Mouse (Mus musculus) forebrain, embryonic 15.5 days (tissue): Measurements from ENCODE around the gene Arhgap27. TPM values are rescaled to one million over a fixed set of nuclear protein-coding genes. Genes with fewer than 3 reads are reported as not detected.

Source experiments
- ATAC-seq: fragments of 200-750 bp; cut with Nextera tagmentation; replicated peaks from 2 replicates; pipeline ENCODE4 v1.8.0; 2017; ENCODE audit warnings: mild to moderate bottlenecking, moderate TSS enrichment, moderate library complexity
- H3K27ac ChIP-seq: fragments of 300-500 bp; sonication (generic); replicated peaks from 2 replicates; pipeline ENCODE4 v1.5.1; 2015; ENCODE audit warnings: mild to moderate bottlenecking, inconsistent platforms
- H3K27me3 ChIP-seq: fragments of 300-500 bp; sonication (generic); 2 replicates; pipeline ENCODE4 v1.6.1; 2015; ENCODE audit warnings: inconsistent platforms
- H3K36me3 ChIP-seq: fragments of 300-500 bp; sonication (generic); 2 replicates; pipeline ENCODE4 v1.6.1; 2015; ENCODE audit warnings: mild to moderate bottlenecking, inconsistent platforms
- H3K4me1 ChIP-seq: fragments of 300-500 bp; sonication (generic); 2 replicates; pipeline ENCODE4 v1.6.1; 2015; ENCODE audit warnings: inconsistent platforms
- H3K4me2 ChIP-seq: fragments of 300-500 bp; sonication (generic); replicated peaks from 2 replicates; pipeline ENCODE4 v1.6.1; 2015; ENCODE audit warnings: mild to moderate bottlenecking, inconsistent platforms
- H3K4me3 ChIP-seq: fragments of 300-500 bp; sonication (generic); 2 replicates; pipeline ENCODE4 v1.5.1; 2015; ENCODE audit warnings: mild to moderate bottlenecking, inconsistent platforms
- H3K9ac ChIP-seq: fragments of 300-500 bp; sonication (generic); replicated peaks from 2 replicates; pipeline ENCODE4 v1.6.1; 2015; ENCODE audit warnings: mild to moderate bottlenecking, inconsistent platforms
- H3K9me3 ChIP-seq: fragments of 300-500 bp; sonication (generic); 2 replicates; pipeline ENCODE4 v1.6.1; 2016; ENCODE audit warnings: inconsistent platforms
- WGBS: fragments of 180-500 bp; shearing (Covaris S2); methylation state at CpG from one replicate; pipeline ENCODE4 v1.1.7; 2015; ENCODE audit warnings: mixed read lengths; 5-methylcytosine and 5-hydroxymethylcytosine counted together
- polyA plus RNA-seq: library from polyadenylated mRNA; unstranded; fragments of >200 nt; fragmentation: Nextera tagmentation; extraction: Ambion mirVana; gene quantifications from 2 replicates; pipeline ENCODE4 v1.2.1, GENCODE M21; 2015

Gene Arhgap27
- polyA plus RNA-seq, 1 experiment from 2014 or later = 2.5 TPM

DNA sequence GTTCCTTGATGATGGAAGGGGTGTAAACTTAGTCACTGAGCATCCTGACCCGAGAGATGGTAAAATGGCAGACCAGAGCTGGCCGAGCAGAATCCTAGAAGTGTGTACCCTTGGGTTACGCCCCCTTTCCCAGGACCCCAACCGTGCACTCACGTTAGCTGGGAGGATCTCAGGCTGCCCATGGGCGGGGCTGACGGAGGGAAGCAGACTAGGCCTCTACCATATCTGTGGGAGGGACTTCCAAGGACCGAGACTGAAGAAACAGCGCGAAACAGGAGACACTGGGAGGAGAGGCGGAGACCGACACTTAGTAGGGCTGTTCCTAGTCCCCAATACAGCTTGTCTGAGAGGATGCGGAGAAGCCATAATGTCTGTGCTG is 1.4 kb downstream of the Arhgap27 start:
- ATAC-seq = no peak
- H3K4me3 ChIP-seq = no peak overlapping the region; the same call in 1 of the 2 replicates
- peak overlapping the region; percentile 45 for H3K4me2 ChIP-seq
- WGBS = 4% methylated on average over 13 of the region's 13 CpGs
- no peak overlapping the region for H3K9ac ChIP-seq
- peaks cover 38% of the 10 kb centered on the region for H3K4me1 ChIP-seq
- no peaks in the 10 kb centered on the region for H3K9me3 ChIP-seq
- H3K27me3 ChIP-seq = peaks cover 55% of the 10 kb centered on the region
- H3K36me3 ChIP-seq = peaks cover under 1% of the 10 kb centered on the region; the same call in 1 of the 2 replicates
- H3K27ac ChIP-seq = no peak overlapping the region

DNA sequence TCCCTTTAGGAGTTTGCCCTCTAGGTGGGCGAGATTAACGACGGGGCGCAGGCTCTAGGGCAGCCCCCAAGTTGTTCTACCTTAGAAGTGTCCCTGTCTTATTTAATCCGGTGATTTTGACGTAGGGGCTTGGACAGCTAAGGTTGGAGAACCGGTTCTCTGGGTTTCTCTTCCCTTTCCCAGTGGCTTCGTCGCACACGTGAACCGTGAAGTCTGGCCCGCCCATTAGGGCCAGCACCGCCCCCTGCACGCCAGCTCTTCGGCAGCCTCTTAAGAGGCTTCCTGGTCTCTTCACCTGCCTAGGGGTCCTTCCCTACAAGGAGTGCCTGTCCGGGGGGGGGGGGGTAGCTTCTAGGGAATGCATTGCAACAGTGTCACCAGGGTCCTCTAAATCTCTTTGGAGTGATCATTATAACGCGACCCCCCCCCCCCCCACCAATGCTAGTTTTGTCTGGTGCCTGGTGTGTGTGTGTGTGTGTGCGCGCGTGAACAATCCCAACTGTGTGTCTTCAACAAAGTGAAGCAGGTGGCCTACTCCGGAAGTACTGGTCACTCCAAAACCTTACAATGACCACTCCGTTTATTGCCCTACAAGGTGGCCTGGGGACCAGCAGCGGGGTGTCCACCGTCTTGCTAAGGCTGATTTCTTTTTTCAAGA is 2.0 kb downstream of the Arhgap27 start:
- no peak overlapping the region for H3K4me2 ChIP-seq
- no peak overlapping the region for H3K9ac ChIP-seq
- no peak overlapping the region for H3K27ac ChIP-seq
- H3K4me3 ChIP-seq = no peak overlapping the region
- peaks cover 55% of the 10 kb centered on the region for H3K27me3 ChIP-seq
- peaks cover 38% of the 10 kb centered on the region for H3K4me1 ChIP-seq
- 4% methylated on average over 25 of the region's 25 CpGs for WGBS
- H3K36me3 ChIP-seq = no peaks in the 10 kb centered on the region; the same call in 1 of the 2 replicates
- no peaks in the 10 kb centered on the region for H3K9me3 ChIP-seq
- no peak for ATAC-seq

- peaks cover 42% of the 10 kb centered on the region for H3K4me1 ChIP-seq
- WGBS = 4% methylated on average over 46 of the region's 48 CpGs
- peak overlapping the region; percentile 48 for H3K4me3 ChIP-seq
- ATAC-seq = peak; percentile 10; the same call in 1 of the 2 replicates
- no peaks in the 10 kb centered on the region for H3K36me3 ChIP-seq
- H3K4me2 ChIP-seq = peak overlapping the region; percentile 66
- H3K9ac ChIP-seq = peak overlapping the region; percentile 37; the same call in 1 of the 2 replicates
- no peaks in the 10 kb centered on the region for H3K9me3 ChIP-seq
- peaks cover 55% of the 10 kb centered on the region for H3K27me3 ChIP-seq
- no peak overlapping the region for H3K27ac ChIP-seq
These were observed 2.8 kb downstream of the Arhgap27 start for GRCm38 (mm10) chr11:103360661-103361081.

- 2% methylated on average over 60 of the region's 60 CpGs for WGBS
- H3K4me3 ChIP-seq = peak overlapping the region; percentile 48
- peaks cover 43% of the 10 kb centered on the region for H3K4me1 ChIP-seq
- ATAC-seq = peak; percentile 73
- H3K36me3 ChIP-seq = no peaks in the 10 kb centered on the region
- H3K4me2 ChIP-seq = peak overlapping the region; percentile 66
- no peaks in the 10 kb centered on the region for H3K9me3 ChIP-seq
- peaks cover 52% of the 10 kb centered on the region for H3K27me3 ChIP-seq
- no peak overlapping the region for H3K27ac ChIP-seq
- H3K9ac ChIP-seq = peak overlapping the region; percentile 37
These were observed 3.5 kb downstream of the Arhgap27 start for GRCm38 (mm10) chr11:103359841-103360641.

GRCm38 (mm10) chr11:103359122-103359521 is 4.4 kb downstream of the Arhgap27 start:
- Histone ChIP-seq H3K27me3 (peaks cover 44% of the 10 kb centered on the region), H3K4me1 (peaks cover 43% of the 10 kb centered on the region), H3K4me3 (peak overlapping the region; percentile 3; the same call in 1 of the 2 replicates), H3K27ac (no peak overlapping the region), H3K36me3 (no peaks in the 10 kb centered on the region), H3K4me2 (peak overlapping the region; percentile 12; the same call in 1 of the 2 replicates), H3K9ac (no peak overlapping the region), H3K9me3 (no peaks in the 10 kb centered on the region)
- under 1% methylated on average over 22 of the region's 22 CpGs for WGBS
- peak; percentile 27; the same call in 1 of the 2 replicates for ATAC-seq

GRCm38 (mm10) chr11:103358316-103358715 is 5.2 kb downstream of the Arhgap27 start:
- Histone ChIP-seq H3K27me3 (peaks cover 36% of the 10 kb centered on the region), H3K4me1 (peaks cover 41% of the 10 kb centered on the region), H3K27ac (no peak overlapping the region), H3K4me2 (no peak overlapping the region), H3K36me3 (no peaks in the 10 kb centered on the region), H3K4me3 (no peak overlapping the region), H3K9me3 (no peaks in the 10 kb centered on the region), H3K9ac (no peak overlapping the region)
- 42% methylated on average over 4 of the region's 4 CpGs for WGBS
- ATAC-seq = no peak

- H3K4me3 ChIP-seq = no peak overlapping the region
- peaks cover 30% of the 10 kb centered on the region for H3K27me3 ChIP-seq
- H3K9me3 ChIP-seq = no peaks in the 10 kb centered on the region
- H3K36me3 ChIP-seq = no peaks in the 10 kb centered on the region
- H3K9ac ChIP-seq = no peak overlapping the region
- H3K4me1 ChIP-seq = peaks cover 35% of the 10 kb centered on the region
- 90% methylated on average over 10 of the region's 10 CpGs for WGBS
- H3K27ac ChIP-seq = no peak overlapping the region
- H3K4me2 ChIP-seq = no peak overlapping the region
- ATAC-seq = no peak
These were observed 5.8 kb downstream of the Arhgap27 start for GRCm38 (mm10) chr11:103357710-103358109.

DNA sequence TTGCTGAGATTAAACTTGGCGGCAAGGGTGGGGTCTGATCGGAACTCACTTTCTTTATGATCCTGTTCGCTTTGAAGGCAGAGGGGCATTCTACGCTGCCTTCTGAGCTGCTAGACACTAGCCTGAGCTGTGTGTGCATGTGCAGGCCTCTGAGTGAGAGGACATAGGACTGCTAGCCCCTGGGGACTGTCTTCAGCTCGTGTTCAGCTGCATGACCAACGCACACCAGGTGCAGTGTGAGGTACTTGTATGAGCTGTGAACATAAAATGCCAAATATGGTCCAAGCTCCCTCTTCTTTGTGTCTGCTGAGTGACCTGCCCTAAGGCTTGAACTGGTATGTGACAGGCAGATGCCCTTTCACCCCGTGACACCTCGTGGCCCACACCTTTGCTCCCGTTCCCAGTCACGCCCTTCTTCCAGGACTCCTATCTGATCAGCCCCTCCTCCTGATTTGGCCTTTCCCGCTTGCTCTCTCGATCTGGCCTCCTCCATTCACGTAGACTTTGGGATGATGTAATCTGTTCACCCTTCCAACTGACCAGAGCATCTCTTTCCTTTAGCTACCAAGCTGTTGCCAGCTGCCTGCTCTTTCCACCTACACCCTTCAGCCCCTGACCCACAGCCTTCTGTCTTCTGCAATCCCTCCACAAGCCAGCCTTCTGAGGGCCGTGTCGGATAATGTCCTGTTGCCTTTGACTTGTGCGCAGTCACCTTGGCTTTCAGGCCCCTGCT is 6.4 kb downstream of the Arhgap27 start:
- no peak overlapping the region for H3K4me2 ChIP-seq
- H3K4me1 ChIP-seq = peaks cover 29% of the 10 kb centered on the region
- no peak overlapping the region for H3K9ac ChIP-seq
- WGBS = 92% methylated on average over 16 of the region's 16 CpGs
- H3K4me3 ChIP-seq = no peak overlapping the region
- H3K27ac ChIP-seq = no peak overlapping the region
- no peaks in the 10 kb centered on the region for H3K9me3 ChIP-seq
- ATAC-seq = no peak
- H3K36me3 ChIP-seq = no peaks in the 10 kb centered on the region
- peaks cover 25% of the 10 kb centered on the region for H3K27me3 ChIP-seq

DNA sequence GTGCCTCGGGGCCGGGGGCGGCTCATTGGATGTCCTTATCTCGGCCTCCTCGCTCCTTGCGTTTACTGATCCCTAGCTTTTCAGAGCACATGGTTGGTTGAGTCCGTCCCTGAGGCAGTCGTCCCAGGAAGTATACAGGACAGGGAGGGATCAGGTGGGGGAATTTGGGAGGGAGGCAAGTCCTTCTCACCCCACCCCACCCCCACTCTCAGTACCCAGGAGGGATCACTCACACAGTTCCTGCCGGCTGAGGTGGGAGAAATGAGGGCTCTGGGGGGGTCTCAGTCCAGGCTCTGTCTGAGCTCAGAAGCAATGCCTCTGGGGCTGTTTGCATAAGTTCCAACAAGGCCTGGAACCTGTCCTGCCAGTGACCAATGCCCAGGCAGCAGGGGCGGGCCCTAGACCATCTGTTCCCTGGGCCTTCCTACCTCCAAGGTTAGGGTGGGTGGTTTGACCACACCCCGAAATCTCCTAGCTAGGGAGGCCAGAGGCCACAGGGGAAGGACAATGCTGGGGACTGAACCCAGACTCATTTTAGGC is 7.4 kb downstream of the Arhgap27 start:
- Histone ChIP-seq H3K9ac (no peak overlapping the region), H3K4me3 (no peak overlapping the region), H3K36me3 (no peaks in the 10 kb centered on the region), H3K9me3 (no peaks in the 10 kb centered on the region), H3K4me1 (peaks cover 22% of the 10 kb centered on the region), H3K27me3 (peaks cover 15% of the 10 kb centered on the region), H3K4me2 (no peak overlapping the region), H3K27ac (no peak overlapping the region)
- 41% methylated on average over 11 of the region's 11 CpGs for WGBS
- ATAC-seq = no peak

GRCm38 (mm10) chr11:103355251-103355650 is 8.2 kb downstream of the Arhgap27 start:
- no peak overlapping the region for H3K27ac ChIP-seq
- H3K9ac ChIP-seq = no peak overlapping the region
- WGBS = 12% methylated on average over 11 of the region's 11 CpGs
- H3K4me3 ChIP-seq = no peak overlapping the region
- H3K4me1 ChIP-seq = peaks cover 17% of the 10 kb centered on the region
- no peak for ATAC-seq
- H3K36me3 ChIP-seq = no peaks in the 10 kb centered on the region
- no peak overlapping the region for H3K4me2 ChIP-seq
- H3K27me3 ChIP-seq = peaks cover 9% of the 10 kb centered on the region
- H3K9me3 ChIP-seq = no peaks in the 10 kb centered on the region

DNA sequence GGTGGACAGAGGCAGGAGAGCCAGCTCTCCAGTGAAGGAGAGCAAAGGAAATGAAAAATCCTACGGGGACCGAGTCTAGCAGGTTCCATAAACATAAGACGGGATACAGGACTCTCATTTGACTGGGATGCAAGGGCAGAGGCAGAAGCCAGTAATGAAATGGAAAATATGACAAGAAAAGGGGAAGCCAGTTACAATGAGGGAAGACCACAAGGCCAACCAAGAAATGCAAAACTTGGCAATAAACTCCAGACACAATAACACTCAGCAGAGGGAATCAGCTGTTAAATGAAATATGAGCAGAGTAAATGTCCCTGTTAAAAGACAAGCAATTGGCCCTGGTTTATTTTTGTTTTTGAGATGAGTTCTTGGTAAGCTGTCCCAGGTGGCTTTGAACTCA is 9.5 kb downstream of the Arhgap27 start:
- no peak for ATAC-seq
- no peak overlapping the region for H3K27ac ChIP-seq
- 84% methylated on average over 3 of the region's 3 CpGs for WGBS
- H3K4me1 ChIP-seq = peaks cover 6% of the 10 kb centered on the region; the same call in 1 of the 2 replicates
- H3K4me3 ChIP-seq = no peak overlapping the region
- no peaks in the 10 kb centered on the region for H3K9me3 ChIP-seq
- H3K27me3 ChIP-seq = no peaks in the 10 kb centered on the region
- H3K4me2 ChIP-seq = no peak overlapping the region
- H3K9ac ChIP-seq = no peak overlapping the region
- H3K36me3 ChIP-seq = no peaks in the 10 kb centered on the region
